Mouse (Mus musculus) stomach, postnatal 0 days (tissue): ENCODE data around the gene Wdr35.

Source experiments
- CTCF ChIP-seq: IDR thresholded peaks from 2 replicates; pipeline ENCODE4 v1.5.1; 2016; ENCODE audit warnings: antibody characterized with exemption, low read depth, mild to moderate bottlenecking, moderate library complexity
- EP300 ChIP-seq: optimal IDR thresholded peaks from 2 replicates; pipeline ENCODE3; 2016; ENCODE audit warnings: antibody characterized with exemption

- TF ChIP-seq CTCF = peak; percentile 37; the same call in 1 of the 2 replicates
- no peak for TF ChIP-seq EP300
Measured at GRCm38 (mm10) chr12:9029506-9029887, 55.8 kb downstream of the Wdr35 start.
